Mouse (Mus musculus): ENCODE data around the gene Strada.
A peak's percentile ranks its signal among the peaks of the same experiment; 100 is the strongest.

- no peak for TF ChIP-seq GATA2 (IDR thresholded peaks at IDR 0.05; ENCODE audit: borderline replicate concordance, low read depth, low read length)
- TF ChIP-seq CTCF (IDR thresholded peaks at IDR 0.05; ENCODE audit: low read depth, low read length): 0 out of 2 replicates have a peak, but pooled peaks have one; percentile 11
- no peak for TF ChIP-seq TAL1 (conservative IDR thresholded peaks at IDR 0.05; ENCODE audit: low read depth, low read length)
Measured at GRCm38 (mm10) chr11:106158081-106158929, 43.7 kb downstream of the Strada start.
